Mouse (Mus musculus) lung, embryonic 14.5 days (tissue): ENCODE measurements around the gene Rab3ip. TPM values are rescaled to one million over a fixed set of nuclear protein-coding genes. Genes with fewer than 3 reads are reported as not detected.

Experiments used
- ATAC-seq: fragments of 200-750 bp; cut with Nextera tagmentation; 2 replicates; pipeline ENCODE4 v1.8.0; 2017; ENCODE audit warnings: mild to moderate bottlenecking, moderate TSS enrichment, moderate library complexity; ENCODE audit not compliant: insufficient read depth
- DNase-seq: peaks from one replicate; pipeline ENCODE4 v3.0.0-alpha.2; 2015
- H3K27ac ChIP-seq: fragments of 300-500 bp; sonication (generic); 2 replicates; pipeline ENCODE4 v1.5.1; 2014; ENCODE audit warnings: low read depth, mild to moderate bottlenecking, moderate library complexity
- H3K27me3 ChIP-seq: fragments of 300-500 bp; sonication (generic); 2 replicates; pipeline ENCODE4 v1.6.1; 2014; ENCODE audit warnings: low read length, control low read depth; ENCODE audit not compliant: insufficient read depth
- H3K36me3 ChIP-seq: fragments of 300-500 bp; sonication (generic); 2 replicates; pipeline ENCODE4 v1.6.1; 2014; ENCODE audit warnings: control low read depth; ENCODE audit not compliant: insufficient read depth
- H3K4me1 ChIP-seq: fragments of 300-500 bp; sonication (generic); 2 replicates; pipeline ENCODE4 v1.6.1; 2014; ENCODE audit warnings: antibody characterized with exemption, control low read depth; ENCODE audit not compliant: insufficient read depth
- H3K4me2 ChIP-seq: fragments of 300-500 bp; sonication (generic); 2 replicates; pipeline ENCODE4 v1.6.1; 2014; ENCODE audit warnings: mild to moderate bottlenecking
- H3K4me3 ChIP-seq: fragments of 300-500 bp; sonication (generic); 2 replicates; pipeline ENCODE4 v1.5.1; 2014; ENCODE audit warnings: low read depth, low read length
- H3K9ac ChIP-seq: fragments of 300-500 bp; sonication (generic); 2 replicates; pipeline ENCODE4 v1.6.1; 2014
- H3K9me3 ChIP-seq: fragments of 300-500 bp; sonication (generic); 2 replicates; pipeline ENCODE4 v1.6.1; 2016; ENCODE audit warnings: low read depth, low read length, control low read depth
- CTCF ChIP-seq: IDR thresholded peaks from 2 replicates; pipeline ENCODE4 v1.5.1; 2016; ENCODE audit warnings: antibody characterized with exemption, low read depth
- WGBS: fragments of 180-500 bp; shearing (Covaris S2); extraction: QIAGEN DNeasy Blood & Tissue Kit; methylation state at CpG from one replicate; pipeline ENCODE4 v1.1.7; 2014; 5-methylcytosine and 5-hydroxymethylcytosine counted together
- polyA plus RNA-seq: library from polyadenylated mRNA; unstranded; fragments of >200 nt; fragmentation: Nextera tagmentation; extraction: Ambion mirVana; gene quantifications from 2 replicates; pipeline ENCODE4 v1.2.1, GENCODE M21; 2014

The Rab3ip gene
- polyA plus RNA-seq, 1 experiment from 2014 or later: 30.1 TPM

GRCm38 (mm10) chr10:116986264-116987082 lies 35.9 kb upstream of the Rab3ip start, which contains the start of gene Best3:
Best3 (plus strand) TSS chr10:116986314.
- no peaks in the 10 kb centered on the region for H3K9me3 ChIP-seq
- H3K27ac ChIP-seq: no peak within 1 kb of the TSS
- no peak within 1 kb of the TSS for H3K4me3 ChIP-seq
- H3K9ac ChIP-seq: no peak within 1 kb of the TSS
- DNase-seq (no peak), ATAC-seq (peak; percentile 65; the same call in 1 of the 2 replicates)
- whole genome bisulfite sequencing: 23% methylated on average over 21 of the region's 21 CpGs
- TF ChIP-seq CTCF: no peak
- H3K36me3 ChIP-seq: no peaks in the 10 kb centered on the region
- 0 out of 2 replicates have a peak, but pooled peaks cover 3% of the 10 kb centered on the region for H3K4me1 ChIP-seq
- peak within 1 kb of the TSS; percentile 24; the same call in 1 of the 2 replicates for H3K4me2 ChIP-seq
- H3K27me3 ChIP-seq: no peaks in the 10 kb centered on the region

GRCm38 (mm10) chr10:116984836-116985235 lies 34.3 kb upstream of the Rab3ip start:
- ATAC-seq: no peak
- Histone ChIP-seq H3K9ac (no peak overlapping the region), H3K36me3 (no peaks in the 10 kb centered on the region), H3K9me3 (no peaks in the 10 kb centered on the region), H3K4me3 (no peak overlapping the region), H3K4me1 (0 out of 2 replicates have a peak, but pooled peaks cover 3% of the 10 kb centered on the region), H3K27ac (no peak overlapping the region), H3K27me3 (no peaks in the 10 kb centered on the region), H3K4me2 (no peak overlapping the region)
- no peak for TF ChIP-seq CTCF
- DNase-seq: no peak
- 48% methylated on average over 12 of the region's 12 CpGs for WGBS

GRCm38 (mm10) chr10:116982526-116982925 lies 32.0 kb upstream of the Rab3ip start:
- Histone ChIP-seq H3K27ac (no peak overlapping the region), H3K27me3 (no peaks in the 10 kb centered on the region), H3K4me1 (0 out of 2 replicates have a peak, but pooled peaks cover 3% of the 10 kb centered on the region), H3K36me3 (no peaks in the 10 kb centered on the region), H3K9ac (no peak overlapping the region), H3K9me3 (no peaks in the 10 kb centered on the region), H3K4me2 (no peak overlapping the region), H3K4me3 (no peak overlapping the region)
- WGBS: 60% methylated on average over 3 of the region's 4 CpGs
- no peak for ATAC-seq
- DNase-seq: no peak
- TF ChIP-seq CTCF: no peak

GRCm38 (mm10) chr10:116980888-116981287 lies 30.3 kb upstream of the Rab3ip start:
- Histone ChIP-seq H3K4me3 (no peak overlapping the region), H3K4me2 (no peak overlapping the region), H3K4me1 (no peaks in the 10 kb centered on the region), H3K36me3 (no peaks in the 10 kb centered on the region), H3K9me3 (no peaks in the 10 kb centered on the region), H3K27me3 (no peaks in the 10 kb centered on the region), H3K27ac (no peak overlapping the region), H3K9ac (no peak overlapping the region)
- DNase-seq (peak; percentile 56), ATAC-seq (no peak)
- TF ChIP-seq CTCF: peak; percentile 69
- WGBS: 77% methylated on average over 3 of the region's 3 CpGs

GRCm38 (mm10) chr10:116980273-116980672 lies 29.7 kb upstream of the Rab3ip start:
- ATAC-seq: no peak
- H3K4me2 ChIP-seq: no peak overlapping the region
- 59% methylated on average over 4 of the region's 4 CpGs for WGBS

GRCm38 (mm10) chr10:116978841-116979240 lies 28.3 kb upstream of the Rab3ip start:
- ATAC-seq: no peak
- Histone ChIP-seq H3K4me3 (no peak overlapping the region), H3K27me3 (no peaks in the 10 kb centered on the region), H3K27ac (no peak overlapping the region), H3K9me3 (no peaks in the 10 kb centered on the region), H3K9ac (no peak overlapping the region), H3K36me3 (no peaks in the 10 kb centered on the region), H3K4me2 (no peak overlapping the region), H3K4me1 (no peaks in the 10 kb centered on the region)
- WGBS: 62% methylated on average over 9 of the region's 9 CpGs
- no peak for TF ChIP-seq CTCF
- no peak for DNase-seq

More at GRCm38 (mm10) chr10:116980273-116980672, 29.7 kb upstream of the Rab3ip start:
- no peak for DNase-seq
- no peaks in the 10 kb centered on the region for H3K36me3 ChIP-seq
- H3K9me3 ChIP-seq: no peaks in the 10 kb centered on the region
- H3K27ac ChIP-seq: no peak overlapping the region
- H3K4me1 ChIP-seq: no peaks in the 10 kb centered on the region
- no peak overlapping the region for H3K4me3 ChIP-seq
- no peak for TF ChIP-seq CTCF
- H3K27me3 ChIP-seq: no peaks in the 10 kb centered on the region
- H3K9ac ChIP-seq: no peak overlapping the region

GRCm38 (mm10) chr10:116977858-116978257 lies 27.3 kb upstream of the Rab3ip start:
- Histone ChIP-seq H3K9ac (no peak overlapping the region), H3K9me3 (no peaks in the 10 kb centered on the region), H3K4me2 (no peak overlapping the region), H3K4me3 (no peak overlapping the region), H3K4me1 (no peaks in the 10 kb centered on the region), H3K27ac (no peak overlapping the region), H3K36me3 (no peaks in the 10 kb centered on the region), H3K27me3 (no peaks in the 10 kb centered on the region)
- TF ChIP-seq CTCF: no peak
- DNase-seq: no peak
- 68% methylated on average over 2 of the region's 2 CpGs for WGBS
- no peak for ATAC-seq
